In genomic region chr4:46454097-46454864, GRCm38 (mm10) we compare ENCODE assay signal across 9 mouse cellular contexts. TPM values are rescaled to one million over a fixed set of nuclear protein-coding genes. Genes with fewer than 3 reads are reported as not detected.
A peak's percentile ranks its signal among the peaks of the same experiment; 100 is the strongest.
DNase-seq lines count a peak whose midpoint lies in the region; ATAC-seq and TF ChIP-seq lines count a peak whose summit lies in the region.
"Had no signal": no experiment of that assay in that cellular context is flagged by ENCODE, and none has a peak within 500 bp of the region (broad histone marks: within the 10 kb centered on the region; RNA-seq: fewer than 3 reads in every experiment).

No protein-coding gene starts in this region.

- peak overlapping the region; percentile 10; the same call in 1 of the 2 replicates for H3K9ac ChIP-seq in neural tube, embryonic 11.5 days (ENCODE audit: low read length)
- H3K9ac ChIP-seq in neural tube, embryonic 15.5 days (replicated peaks): no peak overlapping the region
- 0 out of 2 replicates have a peak overlapping the region, but pooled peaks have one; percentile 17 for H3K9ac ChIP-seq in forebrain, embryonic 13.5 days

- no peak overlapping the region for H3K4me3 ChIP-seq in neural tube, embryonic 11.5 days (ENCODE audit: low read depth, low read length)
- no peak overlapping the region for H3K4me3 ChIP-seq in neural tube, embryonic 15.5 days (replicated peaks)
- no peak overlapping the region for H3K4me3 ChIP-seq in forebrain, embryonic 13.5 days
- H3K4me3 ChIP-seq in myocyte: peak overlapping the region; percentile 46

- H3K79me2 ChIP-seq in myocyte (ENCODE audit: control insufficient read depth, insufficient read depth): peaks cover 70% of the 10 kb centered on the region

- DNase-seq in cerebellum, adult 9-10 months: peak; percentile 26
- no peak for DNase-seq in neural tube, embryonic 11.5 days (ENCODE audit: low spot score)
- no peak for DNase-seq in Muller cell, postnatal 12 days (ENCODE audit: inconsistent ontology term)
- no peak for DNase-seq in right cerebral cortex, postnatal 25 days
- DNase-seq: adrenal gland, postnatal 36 days had no signal

- H3K27me3 ChIP-seq in neural tube, embryonic 11.5 days (ENCODE audit: control insufficient read depth, insufficient read depth, low read length): no peaks in the 10 kb centered on the region
- no peaks in the 10 kb centered on the region for H3K27me3 ChIP-seq in neural tube, embryonic 15.5 days (replicated peaks)
- no peaks in the 10 kb centered on the region for H3K27me3 ChIP-seq in forebrain, embryonic 13.5 days
- H3K27me3 ChIP-seq in myocyte (ENCODE audit: control insufficient read depth, insufficient read depth, insufficient read length): no peaks in the 10 kb centered on the region

- no peak for ATAC-seq in cerebellum, adult (ENCODE audit: insufficient number of reproducible peaks, low FRiP score, low TSS enrichment)
- ATAC-seq in neural tube, embryonic 11.5 days (ENCODE audit: insufficient read depth, low FRiP score, low TSS enrichment): no peak
- ATAC-seq in neural tube, embryonic 15.5 days (ENCODE audit: low FRiP score): no peak
- no peak for ATAC-seq in forebrain, embryonic 13.5 days

- H3K4me1 ChIP-seq in neural tube, embryonic 11.5 days (ENCODE audit: control insufficient read depth, insufficient read depth, low read length): peaks cover 14% of the 10 kb centered on the region
- H3K4me1 ChIP-seq in neural tube, embryonic 15.5 days: peaks cover 35% of the 10 kb centered on the region
- H3K4me1 ChIP-seq in forebrain, embryonic 13.5 days: peaks cover 58% of the 10 kb centered on the region

- TF ChIP-seq POLR2A in myocyte (IDR thresholded peaks at IDR 0.05; ENCODE audit: insufficient read length, low read depth): no peak

- no peaks in the 10 kb centered on the region for H3K9me3 ChIP-seq in neural tube, embryonic 11.5 days (ENCODE audit: control insufficient read depth, low read length)
- H3K9me3 ChIP-seq in neural tube, embryonic 15.5 days (replicated peaks): no peaks in the 10 kb centered on the region
- H3K9me3 ChIP-seq in forebrain, embryonic 13.5 days (replicated peaks): no peaks in the 10 kb centered on the region

- no peak overlapping the region for H3K4me2 ChIP-seq in neural tube, embryonic 11.5 days (ENCODE audit: low read depth)
- H3K4me2 ChIP-seq in neural tube, embryonic 15.5 days: no peak overlapping the region; the same call in 1 of the 2 replicates
- H3K4me2 ChIP-seq in forebrain, embryonic 13.5 days: peak overlapping the region; percentile 90
- peak overlapping the region; percentile 79 for H3K4me2 ChIP-seq in myocyte (ENCODE audit: low read depth)

- no peak overlapping the region for H3ac ChIP-seq in myocyte (ENCODE audit: control insufficient read depth, insufficient read length)

- H3K27ac ChIP-seq in neural tube, embryonic 11.5 days (ENCODE audit: low read depth, low read length): 0 out of 2 replicates have a peak overlapping the region, but pooled peaks have one; percentile 20
- H3K27ac ChIP-seq in neural tube, embryonic 15.5 days (replicated peaks): no peak overlapping the region
- H3K27ac ChIP-seq in forebrain, embryonic 13.5 days: no peak overlapping the region

- no peaks in the 10 kb centered on the region for H3K36me3 ChIP-seq in neural tube, embryonic 11.5 days (ENCODE audit: control insufficient read depth, insufficient read depth, low read length)
- H3K36me3 ChIP-seq in neural tube, embryonic 15.5 days: no peaks in the 10 kb centered on the region
- 0 out of 2 replicates have a peak, but pooled peaks cover 8% of the 10 kb centered on the region for H3K36me3 ChIP-seq in forebrain, embryonic 13.5 days (ENCODE audit: poor library complexity, severe bottlenecking)
- no peaks in the 10 kb centered on the region for H3K36me3 ChIP-seq in myocyte (ENCODE audit: control insufficient read depth, insufficient read depth)

- 85% methylated on average over 5 of the region's 5 CpGs for WGBS in neural tube, embryonic 11.5 days
- 80% methylated on average over 5 of the region's 5 CpGs for WGBS in neural tube, embryonic 15.5 days
- 75% methylated on average over 5 of the region's 5 CpGs for WGBS in forebrain, embryonic 13.5 days

TF ChIP-seq in myocyte, 11 proteins besides CTCF, POLR2A, EP300 and RAD21:
- TF ChIP-seq TCF3 (IDR thresholded peaks at IDR 0.05; ENCODE audit: insufficient read length, low read depth): no peak
- no peak for TF ChIP-seq POLR2AphosphoS2 (IDR thresholded peaks at IDR 0.05; ENCODE audit: insufficient read length, low read depth)
- no peak for TF ChIP-seq MYOD1 (IDR thresholded peaks at IDR 0.05; ENCODE audit: control insufficient read depth in 1 of 3, insufficient read length in 2 of 3, low read depth in 2 of 3)
- TF ChIP-seq CEBPB (IDR thresholded peaks at IDR 0.05; ENCODE audit: insufficient read depth, poor library complexity, severe bottlenecking): no peak
- TF ChIP-seq TCF12 (IDR thresholded peaks at IDR 0.05; ENCODE audit: insufficient read depth, poor library complexity, severe bottlenecking): no peak
- no peak for TF ChIP-seq E2F4 (IDR thresholded peaks at IDR 0.05; ENCODE audit: insufficient read depth)
- TF ChIP-seq USF1 (IDR thresholded peaks at IDR 0.05; ENCODE audit: low read depth): no peak
- TF ChIP-seq REST (IDR thresholded peaks at IDR 0.05; ENCODE audit: insufficient read depth, insufficient read length): no peak
- TF ChIP-seq SRF (IDR thresholded peaks at IDR 0.05; ENCODE audit: control insufficient read depth, insufficient read length, low read depth): no peak
- no peak for TF ChIP-seq MYOG (IDR thresholded peaks at IDR 0.05; ENCODE audit: control insufficient read depth in 1 of 3, insufficient read depth in 1 of 3, insufficient read length in 2 of 3, low read depth in 2 of 3)
- no peak for TF ChIP-seq MAX (IDR thresholded peaks at IDR 0.05; ENCODE audit: low read depth)
TF ChIP-seq in myocyte: peak in this region for 0.

RNA-seq across cellular contexts. Expression of gene Anp32b, which starts 3.6 kb away (rescaled TPM):
- polyA plus RNA-seq in neural tube, embryonic 11.5 days (2014; fragmentation: Nextera tagmentation; extraction: Ambion mirVana): 261 and 271 TPM in 2 replicates
- 70.3 and 129 TPM in 2 replicates for polyA plus RNA-seq in neural tube, embryonic 15.5 days (2015; fragmentation: Nextera tagmentation; extraction: Ambion mirVana)
- polyA plus RNA-seq in forebrain, embryonic 13.5 days (2015; fragmentation: Nextera tagmentation; extraction: Ambion mirVana): 210 and 214 TPM in 2 replicates
- 228 TPM for polyA plus RNA-seq in myocyte (2012; fragmentation: generic; extraction: Trizol)

RNA-seq across cellular contexts. Expression of gene Nans, which starts 34.8 kb away (rescaled TPM):
- 82.0 and 89.1 TPM in 2 replicates for polyA plus RNA-seq in neural tube, embryonic 11.5 days (2014; fragmentation: Nextera tagmentation; extraction: Ambion mirVana)
- polyA plus RNA-seq in neural tube, embryonic 15.5 days (2015; fragmentation: Nextera tagmentation; extraction: Ambion mirVana): 76.5 and 85.4 TPM in 2 replicates
- 71.0 and 74.0 TPM in 2 replicates for polyA plus RNA-seq in forebrain, embryonic 13.5 days (2015; fragmentation: Nextera tagmentation; extraction: Ambion mirVana)
- polyA plus RNA-seq in myocyte (2012; fragmentation: generic; extraction: Trizol): 62.3 TPM

RNA-seq across cellular contexts. Expression of gene Hemgn, which starts 41.0 kb away (rescaled TPM):
- polyA plus RNA-seq in neural tube, embryonic 11.5 days (2014; fragmentation: Nextera tagmentation; extraction: Ambion mirVana): 15.8 and 15.9 TPM in 2 replicates
- polyA plus RNA-seq in neural tube, embryonic 15.5 days (2015; fragmentation: Nextera tagmentation; extraction: Ambion mirVana): 0.24 and 1.2 TPM in 2 replicates
- 0.09 and 0.77 TPM in 2 replicates for polyA plus RNA-seq in forebrain, embryonic 13.5 days (2015; fragmentation: Nextera tagmentation; extraction: Ambion mirVana)
- polyA plus RNA-seq in myocyte (2012; fragmentation: generic; extraction: Trizol): not detected

Comparison
In these comparisons a context has a peak if more than half of its experiments do, and no peak if none do; other contexts are left out.
1. H3K4me2 ChIP-seq: peak in forebrain, embryonic 13.5 days (single experiment) and myocyte (single experiment); none in neural tube, embryonic 11.5 days (single experiment) and neural tube, embryonic 15.5 days (single experiment).